Comparison of ENCODE assay signal across 20 mouse cellular contexts in genomic region chr3:122456156-122456555, GRCm38 (mm10).
DNase-seq lines count a peak whose midpoint lies in the region; ATAC-seq and TF ChIP-seq lines count a peak whose summit lies in the region.
"Had no signal": no experiment of that assay in that cellular context is flagged by ENCODE, and none has a peak within 500 bp of the region (broad histone marks: within the 10 kb centered on the region; RNA-seq: fewer than 3 reads in every experiment).

No protein-coding gene starts in this region.

- peak; percentile 80 for ATAC-seq in liver, embryonic 12.5 days
- ATAC-seq in liver, embryonic 16.5 days (ENCODE audit: low read depth) = peak; percentile 35; the same call in 1 of the 2 replicates
- ATAC-seq in erythroblast, adult 5-6 weeks (replicated peaks; ENCODE audit: low FRiP score, poor library complexity, severe bottlenecking) = no peak
- ATAC-seq: CD4-positive, CD25-positive, alpha-beta regulatory T cell, adult 4 months; forebrain, embryonic 16.5 days had no signal

- WGBS in liver, embryonic 12.5 days (ENCODE audit: insufficient replicate concordance) = 41% methylated on average over 4 of the region's 4 CpGs
- 31% methylated on average over 4 of the region's 4 CpGs for WGBS in liver, embryonic 16.5 days (ENCODE audit: insufficient replicate concordance)

- no peak overlapping the region for H3K4me3 ChIP-seq in liver, embryonic 12.5 days
- H3K4me3 ChIP-seq in liver, embryonic 16.5 days (ENCODE audit: low read depth, low read length) = no peak overlapping the region
- no peak overlapping the region for H3K4me3 ChIP-seq in myocyte
- H3K4me3 ChIP-seq: embryonic facial prominence, embryonic 12.5 days; forebrain, embryonic 12.5 days; gastrocnemius, adult 2 months; heart, embryonic 12.5 days; hindbrain, embryonic 15.5 days had no signal

- peaks cover 81% of the 10 kb centered on the region for H3K79me2 ChIP-seq in myocyte (ENCODE audit: control insufficient read depth, insufficient read depth)

- H3K4me1 ChIP-seq in liver, embryonic 12.5 days = peaks cover 16% of the 10 kb centered on the region
- no peaks in the 10 kb centered on the region; the same call in 1 of the 2 replicates for H3K4me1 ChIP-seq in liver, embryonic 16.5 days (ENCODE audit: control insufficient read depth, low read depth, low read length)
- H3K4me1 ChIP-seq: heart, embryonic 12.5 days had no signal

- no peak for TF ChIP-seq POLR2A in myocyte (IDR thresholded peaks at IDR 0.05; ENCODE audit: insufficient read length, low read depth)

- H3K36me3 ChIP-seq in liver, embryonic 12.5 days = no peaks in the 10 kb centered on the region
- no peaks in the 10 kb centered on the region for H3K36me3 ChIP-seq in liver, embryonic 16.5 days (ENCODE audit: control insufficient read depth, insufficient read depth)
- H3K36me3 ChIP-seq in myocyte (ENCODE audit: control insufficient read depth, insufficient read depth) = no peaks in the 10 kb centered on the region
- H3K36me3 ChIP-seq: embryonic facial prominence, embryonic 12.5 days; forebrain, embryonic 12.5 days; G1E; heart, embryonic 12.5 days; hindbrain, embryonic 15.5 days had no signal

- H3K4me2 ChIP-seq in liver, embryonic 12.5 days = no peak overlapping the region
- H3K4me2 ChIP-seq in liver, embryonic 16.5 days (ENCODE audit: low read depth, low read length) = no peak overlapping the region
- no peak overlapping the region for H3K4me2 ChIP-seq in myocyte (ENCODE audit: low read depth)
- H3K4me2 ChIP-seq: embryonic facial prominence, embryonic 12.5 days; forebrain, embryonic 12.5 days; heart, embryonic 12.5 days; hindbrain, embryonic 15.5 days had no signal

- H3K27ac ChIP-seq in liver, embryonic 12.5 days = no peak overlapping the region
- no peak overlapping the region for H3K27ac ChIP-seq in liver, embryonic 16.5 days (ENCODE audit: low read length)
- H3K27ac ChIP-seq: embryonic facial prominence, embryonic 12.5 days; forebrain, embryonic 12.5 days; gastrocnemius, adult 2 months; hindbrain, embryonic 15.5 days had no signal

- DNase-seq in c-Kit-positive CD71-positive TER-119-negative erythroid progenitor cells, embryonic 14.5 days (ENCODE audit: low read depth) = peak; percentile 11
- DNase-seq in thymus, postnatal 10 days (ENCODE audit: low spot score in 2 of 2) = no peak
- no peak for DNase-seq in kidney, adult 11 months
- DNase-seq: adrenal gland, postnatal 10 days; B cell, adult 2 months; cerebellum, adult 2 months; cerebellum, postnatal 10 days; gastrocnemius, adult 2 months; gastrocnemius, postnatal 25 days had no signal

- H3ac ChIP-seq in myocyte (ENCODE audit: control insufficient read depth, insufficient read length) = no peak overlapping the region

- no peak overlapping the region for H3K9ac ChIP-seq in liver, embryonic 12.5 days
- no peak overlapping the region for H3K9ac ChIP-seq in liver, embryonic 16.5 days (ENCODE audit: low read depth, low read length)
- H3K9ac ChIP-seq: embryonic facial prominence, embryonic 12.5 days; forebrain, embryonic 12.5 days; heart, embryonic 12.5 days; hindbrain, embryonic 15.5 days had no signal

- H3K9me3 ChIP-seq in liver, embryonic 12.5 days (replicated peaks) = no peaks in the 10 kb centered on the region
- H3K9me3 ChIP-seq in liver, embryonic 16.5 days (replicated peaks; ENCODE audit: control insufficient read depth, low read length) = no peaks in the 10 kb centered on the region
- H3K9me3 ChIP-seq: embryonic facial prominence, embryonic 12.5 days; forebrain, embryonic 12.5 days; G1E; heart, embryonic 12.5 days; hindbrain, embryonic 15.5 days had no signal

- no peaks in the 10 kb centered on the region for H3K27me3 ChIP-seq in liver, embryonic 12.5 days (replicated peaks)
- no peaks in the 10 kb centered on the region for H3K27me3 ChIP-seq in liver, embryonic 16.5 days (ENCODE audit: control insufficient read depth, insufficient read depth, low read depth, low read length)
- no peaks in the 10 kb centered on the region for H3K27me3 ChIP-seq in myocyte (ENCODE audit: control insufficient read depth, insufficient read depth, insufficient read length)
- H3K27me3 ChIP-seq: embryonic facial prominence, embryonic 12.5 days; forebrain, embryonic 12.5 days; hindbrain, embryonic 15.5 days had no signal

TF ChIP-seq in myocyte, 11 proteins besides CTCF, POLR2A, EP300 and RAD21:
- TF ChIP-seq E2F4 (IDR thresholded peaks at IDR 0.05; ENCODE audit: insufficient read depth) (no peak), POLR2AphosphoS2 (IDR thresholded peaks at IDR 0.05; ENCODE audit: insufficient read length, low read depth) (no peak), TCF3 (IDR thresholded peaks at IDR 0.05; ENCODE audit: insufficient read length, low read depth) (no peak), CEBPB (IDR thresholded peaks at IDR 0.05; ENCODE audit: insufficient read depth, poor library complexity, severe bottlenecking) (0 out of 2 replicates have a peak, but pooled peaks have one; percentile 12)
